Mouse (Mus musculus) neural tube, embryonic 13.5 days (tissue): ENCODE results near the gene Desi2. TPM values are rescaled to one million over a fixed set of nuclear protein-coding genes. Genes with fewer than 3 reads are reported as not detected.
"Not testable (repeated sequence)": the region's sequence is repeated elsewhere in the genome, so short reads cannot be mapped to it uniquely, and the experiment has no call there.

Experiments
- ATAC-seq: fragments of 200-750 bp; cut with Nextera tagmentation; 2 replicates; pipeline ENCODE4 v1.8.0; 2017; ENCODE audit warnings: low read depth, mild to moderate bottlenecking, moderate TSS enrichment, moderate library complexity
- H3K27ac ChIP-seq: fragments of 300-500 bp; sonication (generic); replicated peaks from 2 replicates; pipeline ENCODE4 v1.5.1; 2015; ENCODE audit warnings: moderate library complexity, mild to moderate bottlenecking, inconsistent platforms
- H3K27me3 ChIP-seq: fragments of 300-500 bp; sonication (generic); 2 replicates; pipeline ENCODE4 v1.6.1; 2015; ENCODE audit warnings: mild to moderate bottlenecking, inconsistent platforms
- H3K36me3 ChIP-seq: fragments of 300-500 bp; sonication (generic); 2 replicates; pipeline ENCODE4 v1.6.1; 2015; ENCODE audit warnings: mild to moderate bottlenecking, inconsistent platforms
- H3K4me1 ChIP-seq: fragments of 300-500 bp; sonication (generic); replicated peaks from 2 replicates; pipeline ENCODE4 v1.6.1; 2015; ENCODE audit warnings: inconsistent platforms
- H3K4me2 ChIP-seq: fragments of 300-500 bp; sonication (generic); 2 replicates; pipeline ENCODE4 v1.6.1; 2015; ENCODE audit warnings: inconsistent platforms, mild to moderate bottlenecking, moderate library complexity
- H3K4me3 ChIP-seq: fragments of 300-500 bp; sonication (generic); 2 replicates; pipeline ENCODE4 v1.5.1; 2015; ENCODE audit warnings: mild to moderate bottlenecking, inconsistent platforms
- H3K9ac ChIP-seq: fragments of 300-500 bp; sonication (generic); 2 replicates; pipeline ENCODE4 v1.6.1; 2015; ENCODE audit warnings: moderate library complexity, mild to moderate bottlenecking, inconsistent platforms
- H3K9me3 ChIP-seq: fragments of 300-500 bp; sonication (generic); 2 replicates; pipeline ENCODE4 v1.6.1; 2016; ENCODE audit warnings: inconsistent platforms
- WGBS: fragments of 180-500 bp; shearing (Covaris S2); methylation state at CpG from one replicate; pipeline ENCODE4 v1.1.7; 2015; 5-methylcytosine and 5-hydroxymethylcytosine counted together
- polyA plus RNA-seq: library from polyadenylated mRNA; unstranded; fragments of >200 nt; fragmentation: Nextera tagmentation; extraction: Ambion mirVana; gene quantifications from 2 replicates; pipeline ENCODE4 v1.2.1, GENCODE M21; 2015

Gene Desi2
- polyA plus RNA-seq, 1 experiment from 2014 or later: 21.8 TPM

DNA sequence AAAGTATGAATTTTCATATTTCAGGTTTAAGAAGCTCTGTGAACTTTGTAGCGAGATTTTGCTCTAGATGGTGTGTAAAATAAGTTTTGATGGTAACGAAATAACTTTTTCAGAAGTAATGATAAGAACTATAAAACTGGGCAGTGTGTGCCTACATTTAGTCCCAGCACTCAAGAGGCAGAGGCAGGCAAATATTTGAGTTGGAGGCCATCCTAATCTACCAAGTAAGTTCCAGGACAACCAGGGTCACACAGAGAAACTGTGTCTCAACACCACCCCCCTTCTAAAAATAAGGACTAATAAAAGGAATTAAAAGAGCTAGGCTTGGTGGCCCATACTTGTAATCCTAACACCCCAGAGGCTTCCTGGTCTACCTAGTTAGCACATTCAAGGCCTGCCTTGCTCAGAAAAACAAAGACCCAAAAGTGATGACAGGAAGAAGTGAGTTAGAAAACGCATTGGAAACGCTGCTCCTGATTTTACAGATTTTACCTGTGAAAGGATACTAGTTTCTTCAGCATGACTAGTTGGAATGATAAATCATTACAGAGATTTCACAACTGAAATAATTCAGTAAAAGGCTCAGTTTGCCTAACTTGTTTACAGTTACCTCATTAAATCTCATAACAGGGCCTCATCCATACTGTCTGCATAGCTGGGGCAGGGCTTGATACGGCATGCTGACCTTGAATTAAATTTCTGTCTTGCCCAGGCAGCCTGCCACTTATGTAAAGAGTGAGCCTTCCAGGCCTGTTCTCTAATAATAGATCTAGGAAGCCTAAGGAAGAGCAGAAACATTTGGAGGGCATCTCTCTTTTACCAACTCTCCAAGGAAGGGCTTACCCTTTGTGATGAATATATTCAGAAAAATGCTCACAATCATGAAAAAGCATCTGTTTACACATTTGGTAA lies 32.2 kb downstream of the Desi2 start:
- Histone ChIP-seq H3K36me3 (peaks cover 9% of the 10 kb centered on the region), H3K27ac (no peak overlapping the region), H3K4me1 (no peaks in the 10 kb centered on the region), H3K27me3 (no peaks in the 10 kb centered on the region), H3K4me2 (no peak overlapping the region), H3K9ac (no peak overlapping the region), H3K9me3 (peaks cover 5% of the 10 kb centered on the region), H3K4me3 (no peak overlapping the region)
- WGBS: 90% methylated on average over 5 of the region's 5 CpGs
- ATAC-seq: no peak

DNA sequence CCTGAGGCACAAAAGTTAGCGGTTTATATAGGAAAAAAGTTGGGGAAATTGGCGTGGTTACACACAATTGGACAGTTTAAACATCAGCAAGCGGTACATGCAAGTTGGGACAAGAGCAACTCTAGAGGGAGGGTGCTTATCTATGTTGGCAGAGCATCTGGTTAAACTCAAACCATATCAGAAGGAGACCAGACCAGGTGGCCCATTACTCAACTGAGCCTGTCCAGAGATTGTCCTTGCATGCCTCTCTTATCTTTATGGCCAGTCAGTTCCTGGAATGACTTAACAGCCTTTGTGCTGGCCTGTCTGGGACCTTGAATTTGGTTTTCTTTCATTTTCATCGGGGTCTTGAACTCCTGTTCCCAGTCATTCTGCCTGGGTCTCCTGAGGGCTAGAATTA lies 41.7 kb downstream of the Desi2 start:
- not testable (repeated sequence) for H3K4me1 ChIP-seq, H3K4me2 ChIP-seq, ATAC-seq, H3K4me3 ChIP-seq, H3K27me3 ChIP-seq, H3K27ac ChIP-seq, H3K9ac ChIP-seq
- H3K9me3 ChIP-seq: peaks cover 50% of the 10 kb centered on the region
- H3K36me3 ChIP-seq: peaks cover 50% of the 10 kb centered on the region
- WGBS: 98% methylated on average over 4 of the region's 4 CpGs

DNA sequence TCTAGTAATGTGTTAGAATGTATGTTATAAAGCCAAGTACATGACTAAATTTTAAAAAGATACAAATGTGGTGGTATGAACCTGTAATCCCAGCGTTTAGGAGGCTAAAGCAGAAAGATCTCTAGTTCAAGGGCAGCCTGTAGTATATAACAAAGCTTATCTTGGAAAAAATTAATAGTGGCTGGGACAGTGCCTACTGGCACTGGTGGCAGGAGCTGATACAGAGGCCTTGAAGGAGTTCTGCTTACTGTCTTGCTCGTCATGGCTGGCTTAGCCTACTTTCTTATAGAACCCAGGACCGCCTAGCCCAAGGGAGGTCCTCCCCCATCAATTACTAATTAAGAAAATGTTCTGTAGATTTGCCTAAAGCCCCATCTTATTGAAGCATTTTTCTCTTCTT lies 46.9 kb downstream of the Desi2 start:
- Histone ChIP-seq H3K4me3 (no peak overlapping the region), H3K36me3 (peaks cover 2% of the 10 kb centered on the region), H3K9ac (no peak overlapping the region), H3K27ac (no peak overlapping the region), H3K27me3 (no peaks in the 10 kb centered on the region), H3K4me2 (no peak overlapping the region), H3K9me3 (0 out of 2 replicates have a peak, but pooled peaks cover under 1% of the 10 kb centered on the region), H3K4me1 (no peaks in the 10 kb centered on the region)
- WGBS: 94% methylated on average over 3 of the region's 3 CpGs
- no peak for ATAC-seq

- Histone ChIP-seq H3K9me3 (no peaks in the 10 kb centered on the region), H3K4me2 (no peak overlapping the region), H3K27ac (no peak overlapping the region), H3K9ac (no peak overlapping the region), H3K36me3 (peaks cover 4% of the 10 kb centered on the region; the same call in 1 of the 2 replicates), H3K4me3 (no peak overlapping the region), H3K4me1 (no peaks in the 10 kb centered on the region), H3K27me3 (no peaks in the 10 kb centered on the region)
- WGBS: 90% methylated on average over 2 of the region's 2 CpGs
- no peak for ATAC-seq
Measured at GRCm38 (mm10) chr1:178235919-178236466, 48.8 kb downstream of the Desi2 start.

GRCm38 (mm10) chr1:178238676-178239075 lies 51.5 kb downstream of the Desi2 start:
- H3K27me3 ChIP-seq: no peaks in the 10 kb centered on the region
- 91% methylated on average over 1 of the region's 1 CpGs for WGBS
- no peak for ATAC-seq
- H3K4me3 ChIP-seq: no peak overlapping the region
- H3K9me3 ChIP-seq: no peaks in the 10 kb centered on the region
- peaks cover 10% of the 10 kb centered on the region for H3K36me3 ChIP-seq
- H3K4me2 ChIP-seq: no peak overlapping the region
- no peaks in the 10 kb centered on the region for H3K4me1 ChIP-seq
- no peak overlapping the region for H3K27ac ChIP-seq
- H3K9ac ChIP-seq: no peak overlapping the region

GRCm38 (mm10) chr1:178241884-178242508 lies 54.8 kb downstream of the Desi2 start:
- no peak overlapping the region for H3K9ac ChIP-seq
- H3K36me3 ChIP-seq: peaks cover 28% of the 10 kb centered on the region
- no peaks in the 10 kb centered on the region for H3K4me1 ChIP-seq
- WGBS: 93% methylated on average over 1 of the region's 1 CpGs
- H3K9me3 ChIP-seq: no peaks in the 10 kb centered on the region
- no peak overlapping the region for H3K27ac ChIP-seq
- no peaks in the 10 kb centered on the region for H3K27me3 ChIP-seq
- no peak for ATAC-seq
- H3K4me3 ChIP-seq: no peak overlapping the region
- H3K4me2 ChIP-seq: no peak overlapping the region

GRCm38 (mm10) chr1:178248107-178248820 lies 61.0 kb downstream of the Desi2 start:
- no peak overlapping the region for H3K4me2 ChIP-seq
- no peak overlapping the region for H3K9ac ChIP-seq
- H3K4me1 ChIP-seq: no peaks in the 10 kb centered on the region
- no peaks in the 10 kb centered on the region for H3K9me3 ChIP-seq
- H3K36me3 ChIP-seq: peaks cover 38% of the 10 kb centered on the region
- WGBS: 84% methylated on average over 1 of the region's 1 CpGs
- H3K27ac ChIP-seq: no peak overlapping the region
- no peak overlapping the region for H3K4me3 ChIP-seq
- H3K27me3 ChIP-seq: no peaks in the 10 kb centered on the region
- ATAC-seq: no peak

- Histone ChIP-seq H3K4me3 (no peak overlapping the region), H3K27ac (no peak overlapping the region), H3K9ac (no peak overlapping the region), H3K4me1 (no peaks in the 10 kb centered on the region), H3K4me2 (no peak overlapping the region), H3K9me3 (no peaks in the 10 kb centered on the region), H3K36me3 (peaks cover 28% of the 10 kb centered on the region; the same call in 1 of the 2 replicates), H3K27me3 (no peaks in the 10 kb centered on the region)
- 88% methylated on average over 4 of the region's 4 CpGs for WGBS
- no peak for ATAC-seq
Measured at GRCm38 (mm10) chr1:178254598-178254997, 67.4 kb downstream of the Desi2 start.

DNA sequence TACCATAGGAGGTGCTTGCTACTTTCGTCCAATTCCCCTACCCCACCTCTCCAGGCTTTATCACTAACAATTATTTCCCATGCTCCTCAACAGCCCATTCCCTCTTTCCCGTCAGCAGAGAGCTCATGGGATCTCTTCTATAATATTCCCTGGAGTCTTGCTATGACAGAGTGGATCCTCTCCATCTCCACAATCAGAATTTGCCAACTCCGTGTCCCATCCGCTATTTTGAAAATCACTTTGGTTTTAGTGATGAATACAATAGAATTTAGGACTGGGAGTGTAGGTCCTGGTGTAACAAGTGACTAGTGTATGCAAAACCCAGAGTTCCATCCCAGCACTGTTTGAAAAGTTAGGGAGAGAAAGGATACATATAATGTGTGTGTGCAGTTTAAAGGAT lies 69.1 kb downstream of the Desi2 start:
- Histone ChIP-seq H3K4me3 (no peak overlapping the region), H3K9ac (no peak overlapping the region), H3K4me2 (no peak overlapping the region), H3K4me1 (no peaks in the 10 kb centered on the region), H3K36me3 (peaks cover 17% of the 10 kb centered on the region; the same call in 1 of the 2 replicates), H3K27ac (no peak overlapping the region), H3K9me3 (no peaks in the 10 kb centered on the region), H3K27me3 (no peaks in the 10 kb centered on the region)
- WGBS: 95% methylated on average over 4 of the region's 4 CpGs
- ATAC-seq: no peak

DNA sequence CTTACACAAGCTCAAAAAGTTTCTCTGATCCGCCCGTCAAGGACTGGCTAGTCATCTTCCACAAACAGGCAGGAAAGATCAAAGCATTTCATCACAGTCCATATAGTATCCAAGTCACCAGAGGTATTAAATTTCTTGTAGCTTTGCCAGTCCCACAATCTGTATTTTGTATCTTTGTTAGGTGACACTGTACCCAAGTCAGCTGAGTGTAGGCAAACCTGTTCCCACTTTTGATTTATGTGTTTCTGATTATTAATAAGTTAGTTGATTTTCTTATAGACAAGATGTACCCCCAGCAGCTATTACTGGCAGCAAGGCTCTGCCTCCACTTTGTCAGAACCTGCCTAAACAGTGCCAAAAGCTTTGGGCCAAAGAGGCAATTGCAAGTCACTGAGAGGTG lies 71.6 kb downstream of the Desi2 start:
- Histone ChIP-seq H3K9ac (no peak overlapping the region), H3K36me3 (0 out of 2 replicates have a peak, but pooled peaks cover 13% of the 10 kb centered on the region), H3K27ac (no peak overlapping the region), H3K4me3 (no peak overlapping the region), H3K9me3 (no peaks in the 10 kb centered on the region), H3K4me2 (no peak overlapping the region), H3K27me3 (no peaks in the 10 kb centered on the region), H3K4me1 (no peaks in the 10 kb centered on the region)
- 95% methylated on average over 2 of the region's 2 CpGs for WGBS
- ATAC-seq: no peak

GRCm38 (mm10) chr1:178265381-178265780 lies 78.2 kb downstream of the Desi2 start:
- not testable (repeated sequence) for H3K27me3 ChIP-seq, ATAC-seq, H3K27ac ChIP-seq, H3K36me3 ChIP-seq, H3K9ac ChIP-seq, H3K4me3 ChIP-seq, H3K9me3 ChIP-seq, H3K4me2 ChIP-seq, H3K4me1 ChIP-seq
- 97% methylated on average over 3 of the region's 3 CpGs for WGBS

DNA sequence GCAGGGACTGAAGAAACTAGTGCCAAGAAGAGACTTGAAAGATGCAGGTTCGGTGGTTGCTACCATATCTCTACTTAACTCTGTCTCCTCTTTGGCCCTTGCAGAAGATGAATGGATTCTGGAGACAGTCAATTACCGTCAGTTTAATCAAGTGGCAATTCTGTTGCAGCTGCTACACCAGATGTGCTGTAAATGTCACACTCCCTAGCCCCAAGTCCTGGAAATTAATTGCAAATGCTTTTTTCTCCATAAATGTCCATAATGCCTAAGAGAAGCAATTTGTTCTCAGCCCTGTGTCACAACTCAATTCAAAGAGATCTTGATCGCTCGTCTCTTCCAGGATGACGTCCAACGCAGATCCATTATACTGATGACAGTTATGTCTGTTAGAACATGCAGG lies 83.4 kb downstream of the Desi2 start:
- peak; percentile 56; the same call in 1 of the 2 replicates for ATAC-seq

More for the DNA sequence above, 83.4 kb downstream of the Desi2 start:
- WGBS: 38% methylated on average over 6 of the region's 6 CpGs
- Histone ChIP-seq H3K27me3 (no peaks in the 10 kb centered on the region), H3K9me3 (no peaks in the 10 kb centered on the region), H3K27ac (no peak overlapping the region), H3K4me1 (peaks cover 4% of the 10 kb centered on the region; the same call in 1 of the 2 replicates), H3K9ac (no peak overlapping the region), H3K4me3 (no peak overlapping the region), H3K36me3 (no peaks in the 10 kb centered on the region), H3K4me2 (no peak overlapping the region)
